Mouse (Mus musculus): ENCODE measurements at regions not wholly inside any gene's neighbourhood (a gene's known extent, or its start where the extent isn't known, plus 50 kb on each side); places are given as distances from the start of the nearest gene placed in this dataset.
"Not testable (repeated sequence)": the region's sequence is repeated elsewhere in the genome, so short reads cannot be mapped to it uniquely, and the experiment has no call there.

DNA sequence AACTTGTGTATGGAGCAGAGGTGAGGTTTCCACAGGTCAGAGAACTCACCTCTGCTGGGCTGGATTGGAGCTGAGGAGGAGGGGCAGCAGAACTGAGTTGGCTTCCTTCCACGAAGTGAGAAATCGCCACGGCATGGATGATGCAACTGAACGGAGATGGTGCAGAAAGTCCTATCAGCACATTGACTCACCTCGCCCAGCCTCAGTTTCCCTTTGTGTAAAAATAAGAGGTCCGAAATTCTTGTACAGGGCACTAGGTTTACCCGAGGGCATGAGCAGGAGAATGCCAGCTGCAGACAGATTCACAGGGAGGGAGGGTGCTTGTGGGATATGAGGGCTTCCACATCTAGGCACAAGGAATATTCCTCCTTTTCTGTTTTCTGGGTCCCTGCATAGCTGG lies 117.9 kb upstream of the Klf4 start:
- Histone ChIP-seq H3K4me3 (replicated peaks; ENCODE audit: low read length) (no peak overlapping the region), H3K27me3 (ENCODE audit: insufficient read depth, low read length) (peaks cover 62% of the 10 kb centered on the region), H3K4me1 (replicated peaks; ENCODE audit: low read depth, low read length) (peaks cover 33% of the 10 kb centered on the region), H3K9me3 (ENCODE audit: low read length) (no peaks in the 10 kb centered on the region), H3K36me3 (ENCODE audit: insufficient read depth, low read length) (no peaks in the 10 kb centered on the region)
- TF ChIP-seq CTCF (conservative IDR thresholded peaks at IDR 0.05; ENCODE audit: low read length) (no peak), POU5F1 (IDR thresholded peaks at IDR 0.05; ENCODE audit: borderline replicate concordance, low read length) (no peak), NANOG (IDR thresholded peaks at IDR 0.05; ENCODE audit: borderline replicate concordance, low read length) (no peak)

DNA sequence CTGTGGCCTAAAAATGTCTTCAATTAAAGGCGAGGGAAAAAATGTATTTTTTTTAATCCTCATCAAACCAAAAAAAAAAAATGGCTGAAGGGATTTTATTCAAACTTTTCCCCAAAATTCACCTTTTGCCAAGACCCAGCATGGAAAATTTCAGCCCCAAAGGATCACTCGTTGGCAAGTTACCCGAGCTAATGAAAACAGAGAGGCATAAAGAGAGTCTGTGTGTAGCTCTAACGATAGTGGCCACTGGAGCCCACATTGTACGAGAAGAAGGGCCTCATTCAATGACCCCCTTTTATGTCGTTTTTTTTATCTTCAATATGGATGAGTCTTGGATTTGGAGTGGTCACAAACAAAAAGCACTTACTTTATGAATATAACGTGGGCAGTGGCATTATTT lies 116.1 kb upstream of the Klf4 start:
- TF ChIP-seq CTCF (conservative IDR thresholded peaks at IDR 0.05; ENCODE audit: low read length) = no peak
- TF ChIP-seq POU5F1 (IDR thresholded peaks at IDR 0.05; ENCODE audit: borderline replicate concordance, low read length) = no peak
- TF ChIP-seq NANOG (IDR thresholded peaks at IDR 0.05; ENCODE audit: borderline replicate concordance, low read length) = no peak
- peaks cover 24% of the 10 kb centered on the region for H3K4me1 ChIP-seq (replicated peaks; ENCODE audit: low read depth, low read length)
- no peaks in the 10 kb centered on the region for H3K36me3 ChIP-seq (ENCODE audit: insufficient read depth, low read length)
- no peak overlapping the region for H3K4me3 ChIP-seq (replicated peaks; ENCODE audit: low read length)
- H3K27me3 ChIP-seq (ENCODE audit: insufficient read depth, low read length) = peaks cover 60% of the 10 kb centered on the region
- 0 out of 2 replicates have a peak, but pooled peaks cover 4% of the 10 kb centered on the region for H3K9me3 ChIP-seq (ENCODE audit: low read length)

DNA sequence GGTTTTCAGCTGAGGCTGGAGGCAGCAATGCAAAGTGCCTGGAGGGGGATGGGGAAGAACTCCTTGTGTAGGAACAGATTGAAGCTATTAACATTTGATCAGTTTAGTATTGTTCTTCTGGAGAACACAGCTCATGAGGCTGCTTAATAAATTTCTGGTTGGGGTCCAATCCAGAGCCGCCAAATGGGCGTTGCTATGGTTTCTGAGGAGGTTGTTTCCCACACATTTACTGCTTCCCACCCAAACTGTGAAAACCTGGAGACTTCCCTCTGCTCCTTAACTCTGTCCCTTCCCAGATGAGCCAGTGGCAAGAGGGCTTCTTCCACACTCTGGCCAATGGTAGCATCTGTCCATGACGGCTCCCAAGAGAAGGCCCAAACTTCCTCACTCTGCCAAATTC lies 113.2 kb upstream of the Klf4 start:
- peaks cover 4% of the 10 kb centered on the region for H3K4me1 ChIP-seq (replicated peaks; ENCODE audit: low read depth, low read length)
- H3K4me3 ChIP-seq (replicated peaks; ENCODE audit: low read length) = no peak overlapping the region
- no peaks in the 10 kb centered on the region for H3K36me3 ChIP-seq (ENCODE audit: insufficient read depth, low read length)
- no peak for TF ChIP-seq CTCF (conservative IDR thresholded peaks at IDR 0.05; ENCODE audit: low read length)
- TF ChIP-seq POU5F1 (IDR thresholded peaks at IDR 0.05; ENCODE audit: borderline replicate concordance, low read length) = no peak
- no peak for TF ChIP-seq NANOG (IDR thresholded peaks at IDR 0.05; ENCODE audit: borderline replicate concordance, low read length)
- peaks cover 33% of the 10 kb centered on the region for H3K27me3 ChIP-seq (ENCODE audit: insufficient read depth, low read length)
- H3K9me3 ChIP-seq (ENCODE audit: low read length) = 0 out of 2 replicates have a peak, but pooled peaks cover 4% of the 10 kb centered on the region

- H3K36me3 ChIP-seq (ENCODE audit: insufficient read depth, low read length) = no peaks in the 10 kb centered on the region
- no peak overlapping the region for H3K4me3 ChIP-seq (replicated peaks; ENCODE audit: low read length)
- 0 out of 2 replicates have a peak, but pooled peaks cover 4% of the 10 kb centered on the region for H3K9me3 ChIP-seq (ENCODE audit: low read length)
- H3K4me1 ChIP-seq (replicated peaks; ENCODE audit: low read depth, low read length) = no peaks in the 10 kb centered on the region
- TF ChIP-seq POU5F1 (IDR thresholded peaks at IDR 0.05; ENCODE audit: borderline replicate concordance, low read length) (no peak), NANOG (IDR thresholded peaks at IDR 0.05; ENCODE audit: borderline replicate concordance, low read length) (no peak), CTCF (conservative IDR thresholded peaks at IDR 0.05; ENCODE audit: low read length) (no peak)
- H3K27me3 ChIP-seq (ENCODE audit: insufficient read depth, low read length) = peaks cover 27% of the 10 kb centered on the region
Measured at GRCm38 (mm10) chr4:55644895-55645294, 112.6 kb upstream of the Klf4 start.

DNA sequence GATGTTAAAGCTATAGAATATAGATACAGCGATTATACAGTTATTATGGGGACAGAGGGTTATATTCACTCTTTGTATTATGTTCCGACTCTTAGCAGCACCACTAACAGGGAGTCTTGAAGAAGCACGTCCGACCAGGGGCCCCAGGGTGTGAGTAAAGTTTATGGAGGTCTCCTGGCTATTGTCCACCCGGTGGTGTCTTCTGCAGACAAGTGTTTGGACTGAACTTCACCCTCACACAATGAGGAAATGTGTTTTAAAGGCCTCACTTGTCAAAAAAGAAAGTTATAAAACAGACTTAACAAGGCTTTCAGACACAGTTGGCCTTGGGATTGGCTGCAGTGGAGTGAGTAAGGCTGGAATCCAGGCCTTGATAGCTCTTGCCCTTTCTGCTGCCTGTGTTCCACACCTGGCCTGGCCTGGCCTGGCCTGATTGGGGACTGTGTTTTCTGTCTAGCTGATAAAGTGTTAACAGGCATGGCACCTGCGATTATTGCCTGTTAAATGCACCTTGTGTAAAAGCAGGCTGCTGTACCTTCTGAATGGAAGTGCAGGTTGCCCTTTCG lies 102.8 kb upstream of the Klf4 start:
- Histone ChIP-seq H3K36me3 (ENCODE audit: insufficient read depth, low read length) (no peaks in the 10 kb centered on the region), H3K4me1 (replicated peaks; ENCODE audit: low read depth, low read length) (no peaks in the 10 kb centered on the region), H3K4me3 (replicated peaks; ENCODE audit: low read length) (no peak overlapping the region), H3K27me3 (ENCODE audit: insufficient read depth, low read length) (no peaks in the 10 kb centered on the region), H3K9me3 (ENCODE audit: low read length) (no peaks in the 10 kb centered on the region)
- no peak for TF ChIP-seq POU5F1 (IDR thresholded peaks at IDR 0.05; ENCODE audit: borderline replicate concordance, low read length)
- no peak for TF ChIP-seq CTCF (conservative IDR thresholded peaks at IDR 0.05; ENCODE audit: low read length)
- no peak for TF ChIP-seq NANOG (IDR thresholded peaks at IDR 0.05; ENCODE audit: borderline replicate concordance, low read length)

DNA sequence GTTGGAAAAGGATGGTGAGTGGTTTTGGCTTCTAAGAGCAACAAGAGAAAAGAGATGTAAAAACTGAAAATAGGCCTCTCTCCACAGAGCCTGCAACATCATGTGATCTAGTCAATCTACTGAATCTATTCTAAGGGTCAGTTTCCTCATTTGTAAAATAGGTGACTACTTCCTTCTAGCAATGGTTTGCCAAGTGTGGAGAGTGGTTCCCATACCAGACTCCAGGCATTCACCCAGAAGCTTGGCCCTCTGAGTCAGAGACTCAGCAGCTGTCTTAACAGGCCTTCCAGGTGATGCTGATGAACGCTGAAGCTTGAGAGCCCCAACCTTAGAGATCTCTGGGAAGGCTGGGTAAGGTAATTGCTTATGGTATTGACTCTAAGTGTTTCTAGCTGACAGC lies 98.9 kb upstream of the Klf4 start:
- Histone ChIP-seq H3K27me3 (ENCODE audit: insufficient read depth, low read length) (no peaks in the 10 kb centered on the region), H3K9me3 (ENCODE audit: low read length) (no peaks in the 10 kb centered on the region), H3K4me3 (replicated peaks; ENCODE audit: low read length) (no peak overlapping the region), H3K4me1 (replicated peaks; ENCODE audit: low read depth, low read length) (no peaks in the 10 kb centered on the region), H3K36me3 (ENCODE audit: insufficient read depth, low read length) (no peaks in the 10 kb centered on the region)
- TF ChIP-seq NANOG (IDR thresholded peaks at IDR 0.05; ENCODE audit: borderline replicate concordance, low read length) (no peak), POU5F1 (IDR thresholded peaks at IDR 0.05; ENCODE audit: borderline replicate concordance, low read length) (no peak), CTCF (conservative IDR thresholded peaks at IDR 0.05; ENCODE audit: low read length) (no peak)

- H3K9me3 ChIP-seq (ENCODE audit: low read length); H3K4me1 ChIP-seq (replicated peaks; ENCODE audit: low read depth, low read length); H3K27me3 ChIP-seq (ENCODE audit: insufficient read depth, low read length); H3K4me3 ChIP-seq (replicated peaks; ENCODE audit: low read length); H3K36me3 ChIP-seq (ENCODE audit: insufficient read depth, low read length): not testable (repeated sequence)
Measured at GRCm38 (mm10) chr4:55630215-55630614, 97.9 kb upstream of the Klf4 start.

DNA sequence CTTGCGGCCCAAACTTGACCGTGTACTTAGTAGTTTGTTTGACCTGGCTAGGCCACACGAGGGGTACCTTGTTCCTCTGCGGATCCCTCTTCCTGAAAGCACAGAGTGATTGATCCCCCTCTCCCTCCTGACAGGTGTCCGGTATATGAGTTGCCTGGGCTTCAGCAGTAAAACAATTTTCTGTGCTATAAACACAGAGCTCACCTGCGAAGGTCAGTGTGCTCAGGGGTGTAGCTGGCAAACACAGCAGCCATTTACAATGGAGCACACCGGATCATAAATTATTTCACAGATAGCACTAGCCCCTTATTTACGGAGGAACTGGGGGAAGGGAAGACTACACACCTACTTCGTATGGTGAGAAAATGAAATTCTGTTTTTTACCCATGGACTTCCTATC lies 92.5 kb upstream of the Klf4 start:
- H3K27me3 ChIP-seq (ENCODE audit: insufficient read depth, low read length) = no peaks in the 10 kb centered on the region
- H3K4me1 ChIP-seq (replicated peaks; ENCODE audit: low read depth, low read length) = no peaks in the 10 kb centered on the region
- TF ChIP-seq POU5F1 (IDR thresholded peaks at IDR 0.05; ENCODE audit: borderline replicate concordance, low read length) (no peak), NANOG (IDR thresholded peaks at IDR 0.05; ENCODE audit: borderline replicate concordance, low read length) (no peak), CTCF (conservative IDR thresholded peaks at IDR 0.05; ENCODE audit: low read length) (no peak)
- no peaks in the 10 kb centered on the region for H3K36me3 ChIP-seq (ENCODE audit: insufficient read depth, low read length)
- no peak overlapping the region for H3K4me3 ChIP-seq (replicated peaks; ENCODE audit: low read length)
- no peaks in the 10 kb centered on the region for H3K9me3 ChIP-seq (ENCODE audit: low read length)

DNA sequence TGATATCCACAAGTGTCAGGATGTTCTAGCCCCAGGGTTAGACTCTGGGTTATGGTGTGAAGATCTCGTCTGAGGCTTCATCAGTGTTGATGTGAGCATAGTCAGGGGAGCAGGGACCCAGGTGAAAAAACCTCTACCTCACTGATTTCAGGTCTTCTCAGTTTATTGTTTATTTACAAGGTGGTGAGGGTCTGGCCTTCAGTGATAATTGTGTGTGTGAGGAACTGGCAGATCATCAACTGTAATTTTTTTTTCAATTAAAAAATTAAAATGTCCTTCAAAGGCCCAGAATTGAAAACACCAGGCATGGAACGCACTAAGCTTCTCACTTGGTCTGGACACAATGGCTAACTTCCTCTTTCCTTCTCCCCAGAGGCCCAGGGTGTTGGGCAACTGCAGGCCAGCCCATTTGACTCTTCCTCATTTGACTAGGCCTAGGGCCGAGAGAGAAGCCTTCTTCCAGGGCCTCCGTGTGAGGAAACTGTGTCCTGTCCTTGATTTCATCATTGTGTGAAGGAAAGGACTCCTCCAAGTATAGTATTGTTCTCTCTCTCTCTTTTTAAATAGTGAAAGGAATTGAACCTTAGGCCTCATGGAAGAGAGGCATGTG lies 91.0 kb upstream of the Klf4 start:
- Histone ChIP-seq H3K27me3 (ENCODE audit: insufficient read depth, low read length) (no peaks in the 10 kb centered on the region), H3K36me3 (ENCODE audit: insufficient read depth, low read length) (no peaks in the 10 kb centered on the region), H3K9me3 (ENCODE audit: low read length) (no peaks in the 10 kb centered on the region), H3K4me1 (replicated peaks; ENCODE audit: low read depth, low read length) (0 out of 2 replicates have a peak, but pooled peaks cover 7% of the 10 kb centered on the region), H3K4me3 (replicated peaks; ENCODE audit: low read length) (no peak overlapping the region)
- no peak for TF ChIP-seq CTCF (conservative IDR thresholded peaks at IDR 0.05; ENCODE audit: low read length)
- no peak for TF ChIP-seq POU5F1 (IDR thresholded peaks at IDR 0.05; ENCODE audit: borderline replicate concordance, low read length)
- no peak for TF ChIP-seq NANOG (IDR thresholded peaks at IDR 0.05; ENCODE audit: borderline replicate concordance, low read length)

Measured in E14TG2a.4 (cell line).